Mouse (Mus musculus): ENCODE results near the gene Gm45208. TPM values are rescaled to one million over a fixed set of nuclear protein-coding genes. Genes with fewer than 3 reads are reported as not detected.
"Not testable (repeated sequence)": the region's sequence is repeated elsewhere in the genome, so short reads cannot be mapped to it uniquely, and the experiment has no call there.

Gm45208 gene
- polyA plus RNA-seq, 1 experiment from 2014 or later = 0.34 TPM

GRCm38 (mm10) chrX:7716058-7716457 lies 6.0 kb upstream of the Gm45208 start:
- H3K36me3 ChIP-seq (ENCODE audit: control insufficient read depth, insufficient read depth, low read length); H3K27me3 ChIP-seq (ENCODE audit: control insufficient read depth, insufficient read depth, low read length); H3K27ac ChIP-seq (ENCODE audit: low read depth, low read length); H3K9ac ChIP-seq (ENCODE audit: low read depth, low read length); H3K4me1 ChIP-seq (ENCODE audit: control insufficient read depth, insufficient read depth, low read length); H3K4me3 ChIP-seq (ENCODE audit: low read depth, low read length); H3K4me2 ChIP-seq; ATAC-seq (replicated peaks; ENCODE audit: insufficient number of reproducible peaks, low FRiP score, low TSS enrichment); H3K9me3 ChIP-seq (replicated peaks; ENCODE audit: control insufficient read depth, low read length): not testable (repeated sequence)
- 53% methylated on average over 1 of the region's 1 CpGs for WGBS (ENCODE audit: insufficient replicate concordance)

DNA sequence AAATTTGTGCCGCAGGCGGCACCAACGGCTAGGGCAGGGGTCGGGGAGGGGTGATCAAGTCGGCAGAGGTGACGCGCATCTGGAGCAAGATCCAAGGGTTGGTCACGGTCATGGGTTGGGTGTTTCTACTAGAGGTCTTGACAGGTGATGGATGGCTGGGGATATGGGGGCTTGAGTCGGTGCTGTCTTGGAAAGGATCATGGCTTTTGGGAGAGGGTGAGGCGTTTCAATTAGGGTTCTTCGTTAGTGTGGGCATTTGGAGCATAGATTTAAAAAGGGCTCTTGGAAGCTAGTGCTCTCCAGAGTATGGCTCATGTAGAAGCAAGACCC lies 202 bp downstream of the Gm45208 start:
- peak; percentile 55; the same call in 1 of the 2 replicates for ATAC-seq (replicated peaks; ENCODE audit: insufficient number of reproducible peaks, low FRiP score, low TSS enrichment)
- WGBS (ENCODE audit: insufficient replicate concordance) = 16% methylated on average over 11 of the region's 11 CpGs

GRCm38 (mm10) chrX:7722691-7723090 lies 646 bp downstream of the Gm45208 start:
- H3K36me3 ChIP-seq (ENCODE audit: control insufficient read depth, insufficient read depth, low read length) = peaks cover 2% of the 10 kb centered on the region; the same call in 1 of the 2 replicates
- no peak overlapping the region for H3K27ac ChIP-seq (ENCODE audit: low read depth, low read length)
- H3K9ac ChIP-seq (ENCODE audit: low read depth, low read length) = peak overlapping the region; percentile 78; the same call in 1 of the 2 replicates
- H3K4me1 ChIP-seq (ENCODE audit: control insufficient read depth, insufficient read depth, low read length) = peaks cover 3% of the 10 kb centered on the region; the same call in 1 of the 2 replicates
- peak overlapping the region; percentile 63 for H3K4me3 ChIP-seq (ENCODE audit: low read depth, low read length)
- no peak for ATAC-seq (replicated peaks; ENCODE audit: insufficient number of reproducible peaks, low FRiP score, low TSS enrichment)
- WGBS (ENCODE audit: insufficient replicate concordance) = 21% methylated on average over 4 of the region's 4 CpGs
- no peaks in the 10 kb centered on the region for H3K27me3 ChIP-seq (ENCODE audit: control insufficient read depth, insufficient read depth, low read length)
- H3K4me2 ChIP-seq = peak overlapping the region; percentile 71
- no peaks in the 10 kb centered on the region for H3K9me3 ChIP-seq (replicated peaks; ENCODE audit: control insufficient read depth, low read length)

More for the DNA sequence above, 202 bp downstream of the Gm45208 start:
- Histone ChIP-seq H3K9ac (ENCODE audit: low read depth, low read length) (peak overlapping the region; percentile 78), H3K27ac (ENCODE audit: low read depth, low read length) (peak overlapping the region; percentile 94), H3K36me3 (ENCODE audit: control insufficient read depth, insufficient read depth, low read length) (peaks cover 2% of the 10 kb centered on the region; the same call in 1 of the 2 replicates), H3K9me3 (replicated peaks; ENCODE audit: control insufficient read depth, low read length) (no peaks in the 10 kb centered on the region), H3K27me3 (ENCODE audit: control insufficient read depth, insufficient read depth, low read length) (no peaks in the 10 kb centered on the region), H3K4me1 (ENCODE audit: control insufficient read depth, insufficient read depth, low read length) (peaks cover 3% of the 10 kb centered on the region; the same call in 1 of the 2 replicates), H3K4me3 (ENCODE audit: low read depth, low read length) (peak overlapping the region; percentile 63), H3K4me2 (peak overlapping the region; percentile 71)

GRCm38 (mm10) chrX:7724135-7724534 lies 2.1 kb downstream of the Gm45208 start:
- 74% methylated on average over 7 of the region's 7 CpGs for WGBS (ENCODE audit: insufficient replicate concordance)

DNA sequence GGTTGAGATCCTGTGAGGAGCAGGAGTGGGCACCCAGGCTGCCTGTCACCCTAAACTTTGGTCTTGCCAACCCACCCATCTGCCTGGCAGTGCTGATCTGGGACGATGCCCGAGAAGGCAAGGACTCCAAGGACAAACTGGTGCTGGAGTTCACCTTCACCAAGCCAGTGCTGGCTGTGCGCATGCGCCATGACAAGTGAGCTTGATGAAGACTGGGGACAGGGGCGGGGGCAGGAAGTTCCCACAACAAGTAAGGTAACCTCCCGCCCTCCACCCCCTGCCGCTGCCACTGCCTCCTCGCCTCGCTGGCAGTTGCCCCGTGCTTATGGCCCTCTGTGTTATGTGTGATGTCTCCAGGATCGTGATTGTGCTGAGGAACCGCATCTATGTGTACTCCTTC lies 3.8 kb downstream of the Gm45208 start:
- Histone ChIP-seq H3K4me2 (no peak overlapping the region), H3K4me3 (ENCODE audit: low read depth, low read length) (no peak overlapping the region), H3K27ac (ENCODE audit: low read depth, low read length) (no peak overlapping the region), H3K27me3 (ENCODE audit: control insufficient read depth, insufficient read depth, low read length) (no peaks in the 10 kb centered on the region), H3K36me3 (ENCODE audit: control insufficient read depth, insufficient read depth, low read length) (peaks cover 2% of the 10 kb centered on the region; the same call in 1 of the 2 replicates), H3K4me1 (ENCODE audit: control insufficient read depth, insufficient read depth, low read length) (peaks cover 3% of the 10 kb centered on the region; the same call in 1 of the 2 replicates), H3K9ac (ENCODE audit: low read depth, low read length) (no peak overlapping the region), H3K9me3 (replicated peaks; ENCODE audit: control insufficient read depth, low read length) (no peaks in the 10 kb centered on the region)
- no peak for ATAC-seq (replicated peaks; ENCODE audit: insufficient number of reproducible peaks, low FRiP score, low TSS enrichment)
- 76% methylated on average over 12 of the region's 12 CpGs for WGBS (ENCODE audit: insufficient replicate concordance)

More at GRCm38 (mm10) chrX:7724135-7724534, 2.1 kb downstream of the Gm45208 start:
- Histone ChIP-seq H3K4me1 (ENCODE audit: control insufficient read depth, insufficient read depth, low read length) (peaks cover 3% of the 10 kb centered on the region; the same call in 1 of the 2 replicates), H3K9ac (ENCODE audit: low read depth, low read length) (no peak overlapping the region), H3K36me3 (ENCODE audit: control insufficient read depth, insufficient read depth, low read length) (peaks cover 2% of the 10 kb centered on the region; the same call in 1 of the 2 replicates), H3K4me3 (ENCODE audit: low read depth, low read length) (no peak overlapping the region), H3K27me3 (ENCODE audit: control insufficient read depth, insufficient read depth, low read length) (no peaks in the 10 kb centered on the region), H3K4me2 (no peak overlapping the region), H3K27ac (ENCODE audit: low read depth, low read length) (no peak overlapping the region), H3K9me3 (replicated peaks; ENCODE audit: control insufficient read depth, low read length) (no peaks in the 10 kb centered on the region)
- ATAC-seq (replicated peaks; ENCODE audit: insufficient number of reproducible peaks, low FRiP score, low TSS enrichment) = no peak

GRCm38 (mm10) chrX:7727176-7727575 lies 5.1 kb downstream of the Gm45208 start:
- Histone ChIP-seq H3K27ac (ENCODE audit: low read depth, low read length) (no peak overlapping the region), H3K4me3 (ENCODE audit: low read depth, low read length) (no peak overlapping the region), H3K9ac (ENCODE audit: low read depth, low read length) (no peak overlapping the region), H3K27me3 (ENCODE audit: control insufficient read depth, insufficient read depth, low read length) (no peaks in the 10 kb centered on the region), H3K4me2 (no peak overlapping the region), H3K9me3 (replicated peaks; ENCODE audit: control insufficient read depth, low read length) (no peaks in the 10 kb centered on the region), H3K4me1 (ENCODE audit: control insufficient read depth, insufficient read depth, low read length) (peaks cover 3% of the 10 kb centered on the region; the same call in 1 of the 2 replicates), H3K36me3 (ENCODE audit: control insufficient read depth, insufficient read depth, low read length) (peaks cover 2% of the 10 kb centered on the region; the same call in 1 of the 2 replicates)
- WGBS (ENCODE audit: insufficient replicate concordance) = 88% methylated on average over 13 of the region's 13 CpGs
- no peak for ATAC-seq (replicated peaks; ENCODE audit: insufficient number of reproducible peaks, low FRiP score, low TSS enrichment)

DNA sequence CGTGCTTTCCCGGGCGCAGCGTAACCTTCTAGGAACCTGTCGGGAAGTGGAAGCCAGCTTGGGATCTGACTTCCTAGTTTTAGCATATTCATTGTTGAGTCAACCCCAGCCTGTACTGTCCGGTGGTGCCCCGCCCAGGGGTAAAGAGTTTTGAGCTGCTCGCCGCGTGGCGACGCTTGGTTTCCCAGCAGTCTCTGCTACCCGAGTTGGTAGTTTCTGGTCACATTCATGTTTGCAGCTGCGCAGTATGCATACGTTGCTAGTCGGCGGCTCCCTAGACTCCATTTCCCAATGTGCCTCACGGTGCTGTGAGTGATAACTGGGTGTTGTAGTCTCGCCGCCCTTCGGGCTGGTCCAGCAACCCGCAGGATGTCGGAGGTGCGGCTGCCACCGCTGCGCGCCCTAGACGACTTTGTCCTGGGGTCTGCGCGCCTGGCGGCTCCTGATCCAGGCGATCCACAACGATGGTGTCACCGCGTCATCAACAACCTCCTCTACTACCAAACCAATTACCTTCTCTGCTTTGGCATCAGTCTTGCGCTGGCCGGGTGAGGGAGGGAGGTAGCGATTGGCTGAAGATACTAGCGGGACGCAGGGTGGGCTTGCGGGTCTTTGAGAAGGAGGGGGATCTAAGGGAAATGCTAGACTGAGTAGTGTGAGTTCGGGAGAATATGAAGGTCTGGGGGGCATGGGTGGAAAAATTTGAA lies 6.3 kb downstream of the Gm45208 start, which contains the start of gene Praf2:
Gene Praf2, plus strand, starts transcription at position 225 of the 707 bp plus-strand sequence.
- Histone ChIP-seq H3K27me3 (ENCODE audit: control insufficient read depth, insufficient read depth, low read length) (no peaks in the 10 kb centered on the region), H3K9ac (ENCODE audit: low read depth, low read length) (peak within 1 kb of the TSS; percentile 58), H3K4me3 (ENCODE audit: low read depth, low read length) (peak within 1 kb of the TSS; percentile 46), H3K36me3 (ENCODE audit: control insufficient read depth, insufficient read depth, low read length) (peaks cover 2% of the 10 kb centered on the region; the same call in 1 of the 2 replicates), H3K27ac (ENCODE audit: low read depth, low read length) (no peak within 1 kb of the TSS), H3K9me3 (replicated peaks; ENCODE audit: control insufficient read depth, low read length) (no peaks in the 10 kb centered on the region), H3K4me1 (ENCODE audit: control insufficient read depth, insufficient read depth, low read length) (no peaks in the 10 kb centered on the region), H3K4me2 (peak within 1 kb of the TSS; percentile 62)
- WGBS (ENCODE audit: insufficient replicate concordance) = 19% methylated on average over 42 of the region's 42 CpGs
- ATAC-seq (replicated peaks; ENCODE audit: insufficient number of reproducible peaks, low FRiP score, low TSS enrichment) = peak; percentile 84

GRCm38 (mm10) chrX:7728922-7729265 lies 6.8 kb downstream of the Gm45208 start:
- Histone ChIP-seq H3K27ac (ENCODE audit: low read depth, low read length) (no peak overlapping the region), H3K9ac (ENCODE audit: low read depth, low read length) (peak overlapping the region; percentile 58), H3K4me1 (ENCODE audit: control insufficient read depth, insufficient read depth, low read length) (no peaks in the 10 kb centered on the region), H3K36me3 (ENCODE audit: control insufficient read depth, insufficient read depth, low read length) (peaks cover 2% of the 10 kb centered on the region; the same call in 1 of the 2 replicates), H3K9me3 (replicated peaks; ENCODE audit: control insufficient read depth, low read length) (no peaks in the 10 kb centered on the region), H3K4me2 (peak overlapping the region; percentile 62), H3K27me3 (ENCODE audit: control insufficient read depth, insufficient read depth, low read length) (no peaks in the 10 kb centered on the region), H3K4me3 (ENCODE audit: low read depth, low read length) (peak overlapping the region; percentile 46)
- no peak for ATAC-seq (replicated peaks; ENCODE audit: insufficient number of reproducible peaks, low FRiP score, low TSS enrichment)
- WGBS (ENCODE audit: insufficient replicate concordance) = 28% methylated on average over 4 of the region's 4 CpGs
